Mouse (Mus musculus) layer of hippocampus, postnatal 25 days (tissue): ENCODE measurements around the gene Gemin7. TPM values are rescaled to one million over a fixed set of nuclear protein-coding genes. Genes with fewer than 3 reads are reported as not detected.

Source experiments
- total RNA-seq, 2 experiments: library from RNA; stranded (reverse); gene quantifications; 2 replicates each; pipeline ENCODE4 v1.2.3; 2021

The Gemin7 gene
- total RNA-seq, 2 experiments from 2014 or later = 38.0 to 40.7 TPM

Other genes starting within 250 kb of the Gemin7 start
- gene Ercc1, start 232.8 kb downstream of the Gemin7 start, total RNA-seq = 10 to 100 TPM; 37.8 to 39.1 TPM
- gene Cd3eap, start 218.1 kb downstream of the Gemin7 start, total RNA-seq = 10 to 100 TPM; 17.7 to 18.3 TPM
- 1 to 10 TPM; 4.5 to 4.8 TPM for gene Ppp1r13l, start 217.8 kb downstream of the Gemin7 start, total RNA-seq
- gene Ercc2, start 195.6 kb downstream of the Gemin7 start, total RNA-seq = 10 to 100 TPM; 34.5 to 34.9 TPM
- 1 to 10 TPM; 2.2 to 3.4 TPM for gene Klc3, start 173.5 kb downstream of the Gemin7 start, total RNA-seq
- not detected for gene Ckm, start 172.8 kb downstream of the Gemin7 start, total RNA-seq
- gene Mark4, start 118.8 kb downstream of the Gemin7 start, total RNA-seq = 100 to 1,000 TPM in 1 of 2 experiments, 10 to 100 TPM in 1; 92.8 to 105 TPM
- gene Exoc3l2, start 114.3 kb downstream of the Gemin7 start, total RNA-seq = under 1 TPM; 0.37 to 0.38 TPM
- 1 to 10 TPM; 6.0 to 7.1 TPM for gene Bloc1s3, start 69.2 kb downstream of the Gemin7 start, total RNA-seq
- 10 to 100 TPM; 20.1 to 21.1 TPM for gene Trappc6a, start 69.2 kb downstream of the Gemin7 start, total RNA-seq
- gene Nkpd1, start 59.8 kb downstream of the Gemin7 start, total RNA-seq = under 1 TPM; 0.49 to 0.66 TPM
- 100 to 1,000 TPM; 103 to 112 TPM for gene Ppp1r37, start 14.5 kb downstream of the Gemin7 start, total RNA-seq
- gene Zfp296, start 308 bp downstream of the Gemin7 start, total RNA-seq = 1 to 10 TPM in 1 of 2 experiments, under 1 TPM in 1; 0.30 to 1.0 TPM
- 10 to 100 TPM; 70.6 to 94.5 TPM for gene Clasrp, start 26.9 kb upstream of the Gemin7 start, total RNA-seq
- gene Relb, start 51.8 kb upstream of the Gemin7 start, total RNA-seq = 10 to 100 TPM in 1 of 2 experiments, 1 to 10 TPM in 1; 9.4 to 10.4 TPM
- gene Clptm1, start 87.4 kb upstream of the Gemin7 start, total RNA-seq = 100 to 1,000 TPM; 148 TPM
- gene Apoc2, start 100.3 kb upstream of the Gemin7 start, total RNA-seq = not detected
- gene Gm44805, start 103.8 kb upstream of the Gemin7 start, total RNA-seq = not detected
- not detected for gene Apoc4, start 103.9 kb upstream of the Gemin7 start, total RNA-seq
- gene Apoc1, start 115.1 kb upstream of the Gemin7 start, total RNA-seq = 1 to 10 TPM; 4.8 to 7.5 TPM
- gene Apoe, start 121.6 kb upstream of the Gemin7 start, total RNA-seq = 1,000 to 10,000 TPM; 2,615 to 2,768 TPM
- 100 to 1,000 TPM; 109 TPM for gene Tomm40, start 137.8 kb upstream of the Gemin7 start, total RNA-seq
- gene Nectin2, start 172.9 kb upstream of the Gemin7 start, total RNA-seq = 1 to 10 TPM; 7.9 to 9.1 TPM
- 10 to 100 TPM in 1 of 2 experiments, 1 to 10 TPM in 1; 8.7 to 11.4 TPM for gene Bcam, start 193.4 kb upstream of the Gemin7 start, total RNA-seq
- not detected for gene Cblc, start 219.2 kb upstream of the Gemin7 start, total RNA-seq
- under 1 TPM; 0.49 to 0.61 TPM for gene Bcl3, start 245.2 kb upstream of the Gemin7 start, total RNA-seq